Mouse (Mus musculus): ENCODE data around the gene Cavin1. TPM values are rescaled to one million over a fixed set of nuclear protein-coding genes. Genes with fewer than 3 reads are reported as not detected.

Cavin1 gene
- polyA plus RNA-seq, 1 experiment = 43.9 TPM

DNA sequence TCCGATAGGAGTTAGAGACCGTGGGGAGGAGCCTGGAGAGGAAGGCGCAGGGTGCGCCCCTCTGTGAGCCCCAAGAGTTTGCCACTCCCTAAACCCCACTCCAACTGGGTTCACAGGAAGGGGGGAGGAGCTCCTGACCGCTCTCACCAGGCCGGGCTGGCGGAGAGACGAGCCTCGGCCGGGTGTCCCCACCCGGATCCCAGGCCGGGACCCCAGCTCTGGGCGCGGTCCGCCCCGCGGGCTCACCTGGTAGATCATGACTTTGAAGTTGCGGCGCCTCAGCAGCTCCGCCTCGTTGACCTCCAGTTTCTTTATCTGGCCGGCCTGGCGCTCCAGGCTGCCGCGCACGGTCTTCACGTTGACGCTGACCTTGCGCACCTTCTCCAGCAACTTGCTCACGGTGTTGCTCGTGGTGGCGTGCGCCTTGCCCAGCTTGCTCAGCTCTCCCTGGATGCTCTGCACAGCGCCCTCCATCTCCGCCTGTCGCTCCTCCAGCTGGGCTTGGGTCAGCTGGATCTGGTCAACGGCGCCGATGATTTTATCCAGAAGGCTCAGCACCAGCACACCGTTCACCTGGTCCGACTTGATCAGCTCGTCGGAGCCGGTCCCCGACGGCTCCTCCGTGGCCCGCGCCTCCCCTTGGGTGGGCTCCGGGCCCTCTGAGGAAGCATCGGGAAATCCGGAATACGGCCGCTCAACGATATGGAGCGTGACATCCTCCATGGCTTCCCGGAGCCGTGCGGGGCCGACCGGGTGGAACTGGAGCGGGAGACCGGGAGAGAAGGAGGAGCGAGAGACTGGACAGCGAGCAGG lies 737 bp downstream of the Cavin1 start:
- Histone ChIP-seq H3K36me3 (replicated peaks; ENCODE audit: low read length) (peaks cover 5% of the 10 kb centered on the region), H3K9me3 (no peaks in the 10 kb centered on the region), H3K27me3 (replicated peaks) (peaks cover 46% of the 10 kb centered on the region), H3K4me1 (peaks cover 80% of the 10 kb centered on the region), H3K4me3 (replicated peaks) (peak overlapping the region; percentile 99)
- TF ChIP-seq FLI1 (IDR thresholded peaks at IDR 0.05; ENCODE audit: low read length) (no peak), GATA1 (IDR thresholded peaks at IDR 0.05; ENCODE audit: borderline replicate concordance, low read length) (no peak)

DNA sequence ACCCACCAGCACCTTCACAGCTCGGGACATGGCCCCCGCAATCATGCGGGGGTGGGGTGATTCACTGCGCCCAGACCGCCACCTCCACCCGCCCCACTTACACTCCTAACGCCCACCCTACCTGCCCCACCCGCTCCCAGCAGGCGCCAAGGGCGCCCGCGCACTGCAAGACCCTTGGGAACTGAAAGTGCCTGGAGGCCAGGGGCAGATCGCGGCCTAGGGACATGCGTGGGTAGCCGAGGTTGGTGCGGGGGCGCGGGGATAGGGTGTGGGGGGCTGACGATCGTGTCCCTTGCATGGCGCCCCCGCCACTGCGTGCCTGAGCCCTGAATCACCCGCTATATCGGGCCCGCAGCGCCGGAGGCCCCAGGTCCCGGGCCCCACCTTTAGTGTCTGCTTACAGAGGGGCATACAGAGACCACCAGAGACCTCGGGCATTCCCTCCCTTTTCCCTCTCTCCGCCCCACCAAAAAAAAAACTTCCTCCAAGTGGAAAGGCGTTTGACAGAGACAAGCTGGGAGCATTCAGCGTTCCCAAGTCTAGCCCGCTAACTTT lies 1.4 kb downstream of the Cavin1 start:
- H3K4me1 ChIP-seq = peaks cover 80% of the 10 kb centered on the region
- peaks cover 45% of the 10 kb centered on the region for H3K27me3 ChIP-seq (replicated peaks)
- H3K36me3 ChIP-seq (replicated peaks; ENCODE audit: low read length) = peaks cover 12% of the 10 kb centered on the region
- peak overlapping the region; percentile 99 for H3K4me3 ChIP-seq (replicated peaks)
- no peaks in the 10 kb centered on the region for H3K9me3 ChIP-seq
- TF ChIP-seq GATA1 (IDR thresholded peaks at IDR 0.05; ENCODE audit: borderline replicate concordance, low read length) (no peak), FLI1 (IDR thresholded peaks at IDR 0.05; ENCODE audit: low read length) (no peak)

DNA sequence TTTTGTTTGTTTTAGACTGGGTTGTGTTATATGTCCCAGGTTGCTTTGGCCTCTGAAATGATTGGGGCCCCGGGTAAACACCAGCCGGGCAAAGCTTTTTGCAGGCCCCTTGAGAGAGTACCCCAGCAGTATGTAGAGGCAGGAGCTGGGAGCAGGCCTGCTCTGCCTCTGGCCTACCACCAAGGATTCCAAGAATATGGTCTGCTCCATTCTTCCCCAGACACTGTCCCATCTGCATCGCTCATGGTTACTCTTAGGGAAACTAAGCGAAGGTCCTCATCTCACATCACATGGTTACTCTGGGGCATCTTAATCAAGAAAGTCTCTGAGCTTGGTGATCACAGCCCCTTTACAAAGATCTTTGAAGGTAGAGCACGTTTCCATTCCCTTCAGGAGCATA lies 2.2 kb downstream of the Cavin1 start:
- no peaks in the 10 kb centered on the region for H3K9me3 ChIP-seq
- H3K27me3 ChIP-seq (replicated peaks) = peaks cover 49% of the 10 kb centered on the region
- peaks cover 86% of the 10 kb centered on the region for H3K4me1 ChIP-seq
- peaks cover 19% of the 10 kb centered on the region for H3K36me3 ChIP-seq (replicated peaks; ENCODE audit: low read length)
- peak overlapping the region; percentile 99 for H3K4me3 ChIP-seq (replicated peaks)
- TF ChIP-seq FLI1 (IDR thresholded peaks at IDR 0.05; ENCODE audit: low read length) = no peak
- no peak for TF ChIP-seq GATA1 (IDR thresholded peaks at IDR 0.05; ENCODE audit: borderline replicate concordance, low read length)

DNA sequence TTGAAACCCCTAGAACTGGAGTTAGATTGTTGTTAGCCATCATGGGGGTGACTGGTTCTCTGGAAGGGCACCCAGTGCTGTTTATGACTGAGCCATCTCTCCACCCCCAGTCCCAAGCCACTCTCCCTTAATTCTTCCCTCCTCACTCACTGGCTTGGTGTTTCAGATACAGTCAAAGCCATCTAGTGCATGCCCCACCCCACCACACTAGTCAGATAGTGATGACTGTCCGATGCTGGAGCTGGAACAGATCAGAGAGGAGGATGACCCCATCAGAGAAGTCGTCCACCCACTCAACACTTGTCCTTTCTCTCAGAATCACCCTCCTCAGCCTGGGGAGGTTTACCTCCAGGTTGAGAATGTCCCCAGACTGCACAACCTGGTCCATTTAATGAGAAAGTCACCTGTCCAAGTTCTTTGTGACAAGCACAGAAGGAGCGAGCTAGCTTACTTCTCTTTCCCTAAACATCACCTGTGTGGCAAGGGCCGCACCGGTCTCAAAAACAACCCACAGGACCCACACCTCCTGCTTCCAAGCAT lies 2.7 kb downstream of the Cavin1 start:
- Histone ChIP-seq H3K27me3 (replicated peaks) (peaks cover 46% of the 10 kb centered on the region), H3K4me1 (peaks cover 80% of the 10 kb centered on the region)
- TF ChIP-seq FLI1 (IDR thresholded peaks at IDR 0.05; ENCODE audit: low read length) = no peak
- no peak for TF ChIP-seq GATA1 (IDR thresholded peaks at IDR 0.05; ENCODE audit: borderline replicate concordance, low read length)

DNA sequence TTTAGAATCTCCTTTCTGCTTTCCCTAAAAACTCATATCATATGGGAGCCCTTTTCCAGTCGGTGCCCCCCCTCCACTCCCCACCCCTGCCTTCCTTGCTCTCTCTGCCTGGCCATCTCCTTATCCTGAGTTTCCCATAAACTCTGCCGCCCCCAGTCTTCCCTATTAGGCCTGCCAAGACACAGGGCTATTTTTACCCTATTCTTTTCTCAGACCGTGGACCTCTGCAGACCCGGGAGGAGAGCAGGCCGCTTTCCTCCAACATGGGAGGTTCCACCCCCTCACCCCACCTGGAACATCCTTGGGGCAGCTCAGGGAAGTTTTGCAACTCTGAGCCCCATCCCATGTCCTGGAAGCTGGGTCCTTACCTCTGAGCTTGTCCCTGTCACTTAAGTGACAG lies 3.3 kb downstream of the Cavin1 start:
- Histone ChIP-seq H3K4me3 (replicated peaks) (peak overlapping the region; percentile 80), H3K4me1 (peaks cover 82% of the 10 kb centered on the region), H3K36me3 (replicated peaks; ENCODE audit: low read length) (peaks cover 19% of the 10 kb centered on the region), H3K9me3 (no peaks in the 10 kb centered on the region), H3K27me3 (replicated peaks) (peaks cover 43% of the 10 kb centered on the region)
- TF ChIP-seq FLI1 (IDR thresholded peaks at IDR 0.05; ENCODE audit: low read length) (no peak), GATA1 (IDR thresholded peaks at IDR 0.05; ENCODE audit: borderline replicate concordance, low read length) (no peak)

More for the DNA sequence above, 2.7 kb downstream of the Cavin1 start:
- Histone ChIP-seq H3K9me3 (no peaks in the 10 kb centered on the region), H3K36me3 (replicated peaks; ENCODE audit: low read length) (peaks cover 19% of the 10 kb centered on the region), H3K4me3 (replicated peaks) (peak overlapping the region; percentile 80)

DNA sequence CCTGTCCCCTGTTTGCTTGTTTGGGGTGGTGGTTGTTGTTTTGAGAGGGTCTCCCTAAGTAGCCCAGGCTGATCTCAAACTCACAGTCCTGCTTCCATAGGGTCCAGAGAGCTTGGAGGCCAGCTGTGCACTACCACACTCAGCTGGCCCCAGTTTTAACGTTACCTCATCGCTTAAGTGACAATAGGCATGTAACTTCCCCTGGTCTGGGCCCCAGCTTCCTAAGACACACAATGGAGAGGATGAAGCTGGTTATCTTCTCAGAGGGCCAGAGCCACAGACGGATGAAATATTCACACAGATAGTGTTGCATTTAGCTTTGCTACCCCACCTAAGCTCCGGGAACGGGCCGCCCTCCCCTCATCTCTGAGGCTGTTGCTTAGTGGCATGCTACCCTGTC lies 4.9 kb downstream of the Cavin1 start:
- Histone ChIP-seq H3K9me3 (no peaks in the 10 kb centered on the region), H3K4me3 (replicated peaks) (peak overlapping the region; percentile 77), H3K4me1 (peaks cover 83% of the 10 kb centered on the region), H3K27me3 (replicated peaks) (peaks cover 31% of the 10 kb centered on the region), H3K36me3 (replicated peaks; ENCODE audit: low read length) (peaks cover 19% of the 10 kb centered on the region)
- TF ChIP-seq GATA1 (IDR thresholded peaks at IDR 0.05; ENCODE audit: borderline replicate concordance, low read length) (no peak), FLI1 (IDR thresholded peaks at IDR 0.05; ENCODE audit: low read length) (no peak)

DNA sequence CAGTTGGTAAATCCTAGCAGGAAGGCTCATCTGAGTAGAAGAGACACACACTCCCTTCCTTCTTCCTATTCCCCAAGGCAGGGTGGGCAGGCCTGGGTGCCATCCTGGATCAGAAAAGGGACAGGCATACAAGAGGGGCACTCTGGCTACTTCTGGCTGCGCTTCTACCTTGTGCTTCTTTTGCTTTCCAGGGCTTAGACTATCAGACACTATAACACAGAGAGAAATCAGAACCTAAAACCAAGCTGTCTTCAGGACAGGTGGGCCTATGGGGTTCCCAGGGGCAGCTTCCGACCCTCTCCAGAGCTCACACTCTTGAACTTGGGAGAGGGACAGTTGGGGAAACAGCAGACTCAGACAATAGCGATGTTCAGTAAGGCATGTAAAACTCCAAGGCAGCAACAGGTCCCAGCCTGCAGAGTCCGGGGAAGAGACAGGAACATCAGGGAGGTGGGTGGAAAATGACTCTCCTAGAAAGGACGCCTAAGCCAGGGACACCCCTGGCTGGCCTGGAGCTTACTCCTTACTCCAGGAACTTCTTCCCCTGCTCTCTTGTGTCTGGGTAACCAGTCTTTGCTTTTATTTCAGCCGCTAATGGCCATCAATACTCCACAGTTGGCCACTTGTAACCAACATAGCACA lies 5.7 kb downstream of the Cavin1 start:
- H3K4me1 ChIP-seq = peaks cover 83% of the 10 kb centered on the region
- TF ChIP-seq GATA1 (IDR thresholded peaks at IDR 0.05; ENCODE audit: borderline replicate concordance, low read length) = no peak
- no peak for TF ChIP-seq FLI1 (IDR thresholded peaks at IDR 0.05; ENCODE audit: low read length)
- peaks cover 23% of the 10 kb centered on the region for H3K27me3 ChIP-seq (replicated peaks)
- H3K36me3 ChIP-seq (replicated peaks; ENCODE audit: low read length) = peaks cover 19% of the 10 kb centered on the region
- no peaks in the 10 kb centered on the region for H3K9me3 ChIP-seq
- H3K4me3 ChIP-seq (replicated peaks) = no peak overlapping the region

DNA sequence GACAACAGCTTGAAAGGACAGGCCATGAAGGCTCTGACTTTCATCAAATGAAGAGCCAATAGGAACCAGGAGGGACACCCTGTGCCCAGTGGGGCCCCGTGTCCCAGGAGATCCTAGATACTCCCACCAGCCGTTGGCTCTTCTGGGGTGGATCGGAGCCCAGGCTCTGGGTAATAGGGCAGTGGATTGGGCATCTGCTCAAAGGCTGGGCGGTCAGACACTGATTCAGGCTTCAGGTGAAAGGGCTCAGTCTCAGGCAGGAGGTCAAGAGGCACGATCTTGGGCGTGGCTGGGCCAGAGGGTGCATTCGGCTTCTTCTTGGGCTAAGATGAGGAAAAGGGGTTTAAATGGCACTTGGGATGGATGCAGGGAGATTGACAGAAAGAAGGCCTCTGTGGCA lies 6.5 kb downstream of the Cavin1 start:
- TF ChIP-seq GATA1 (IDR thresholded peaks at IDR 0.05; ENCODE audit: borderline replicate concordance, low read length) (no peak), FLI1 (IDR thresholded peaks at IDR 0.05; ENCODE audit: low read length) (no peak)
- H3K9me3 ChIP-seq = no peaks in the 10 kb centered on the region
- H3K27me3 ChIP-seq (replicated peaks) = peaks cover 15% of the 10 kb centered on the region
- peaks cover 81% of the 10 kb centered on the region for H3K4me1 ChIP-seq
- H3K4me3 ChIP-seq (replicated peaks) = no peak overlapping the region
- peaks cover 20% of the 10 kb centered on the region for H3K36me3 ChIP-seq (replicated peaks; ENCODE audit: low read length)

DNA sequence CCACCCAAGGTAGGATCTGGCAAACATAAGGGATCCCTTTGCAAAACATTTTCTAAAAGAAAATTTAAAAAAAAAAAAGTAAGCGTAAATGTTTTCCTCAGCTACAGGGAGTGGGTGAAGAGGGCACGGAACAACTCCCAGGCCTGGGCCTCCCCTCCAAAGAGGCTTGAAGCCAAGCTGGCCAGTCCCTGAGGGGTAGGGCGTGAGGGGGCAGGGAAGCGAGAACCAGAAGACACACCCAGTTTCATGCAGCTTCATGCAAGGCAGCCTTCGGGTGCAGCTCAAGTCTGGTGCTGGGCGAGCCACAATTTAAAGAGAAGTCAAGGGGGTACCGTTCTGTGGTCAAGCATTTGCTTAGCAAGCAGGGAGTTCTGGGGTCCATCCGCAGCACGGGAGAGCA lies 7.0 kb downstream of the Cavin1 start:
- Histone ChIP-seq H3K9me3 (no peaks in the 10 kb centered on the region), H3K27me3 (replicated peaks) (peaks cover 9% of the 10 kb centered on the region), H3K36me3 (replicated peaks; ENCODE audit: low read length) (peaks cover 25% of the 10 kb centered on the region), H3K4me3 (replicated peaks) (no peak overlapping the region), H3K4me1 (peaks cover 81% of the 10 kb centered on the region)
- TF ChIP-seq GATA1 (IDR thresholded peaks at IDR 0.05; ENCODE audit: borderline replicate concordance, low read length) (no peak), FLI1 (IDR thresholded peaks at IDR 0.05; ENCODE audit: low read length) (no peak)

Data from megakaryocyte, embryonic 14.5 days (primary cell).